Mouse (Mus musculus) stomach, postnatal 0 days (tissue): ENCODE data around the gene Fbxl7. TPM values are rescaled to one million over a fixed set of nuclear protein-coding genes. Genes with fewer than 3 reads are reported as not detected.
A peak's percentile ranks its signal among the peaks of the same experiment; 100 is the strongest.

Source experiments
- ATAC-seq: fragments of 200-750 bp; cut with Nextera tagmentation; 2 replicates; pipeline ENCODE4 v1.8.0; 2017; ENCODE audit not compliant: low FRiP score, low TSS enrichment
- DNase-seq: peaks from one replicate; pipeline ENCODE4 v3.0.0-alpha.2; 2016; ENCODE audit warnings: low spot score
- H3K27ac ChIP-seq: fragments of 300-500 bp; sonication (generic); replicated peaks from 2 replicates; pipeline ENCODE4 v1.5.1; 2014; ENCODE audit warnings: mild to moderate bottlenecking, control low read depth
- H3K27me3 ChIP-seq: fragments of 300-500 bp; sonication (generic); 2 replicates; pipeline ENCODE4 v1.6.1; 2014; ENCODE audit warnings: low read length; ENCODE audit not compliant: control insufficient read depth, insufficient read depth
- H3K36me3 ChIP-seq: fragments of 300-500 bp; sonication (generic); 2 replicates; pipeline ENCODE4 v1.6.1; 2014; ENCODE audit warnings: low read length, mixed read lengths; ENCODE audit not compliant: control insufficient read depth, insufficient read depth
- H3K4me1 ChIP-seq: fragments of 300-500 bp; sonication (generic); replicated peaks from 2 replicates; pipeline ENCODE4 v1.6.1; 2014; ENCODE audit warnings: antibody characterized with exemption; ENCODE audit not compliant: control insufficient read depth, insufficient read depth
- H3K4me2 ChIP-seq: fragments of 300-500 bp; sonication (generic); replicated peaks from 2 replicates; pipeline ENCODE4 v1.6.1; 2014; ENCODE audit warnings: low read depth, mild to moderate bottlenecking, control low read depth, moderate library complexity
- H3K4me3 ChIP-seq: fragments of 300-500 bp; sonication (generic); 2 replicates; pipeline ENCODE4 v1.5.1; 2014; ENCODE audit warnings: low read depth, low read length, control low read depth
- H3K9ac ChIP-seq: fragments of 300-500 bp; sonication (generic); 2 replicates; pipeline ENCODE4 v1.6.1; 2014; ENCODE audit warnings: mild to moderate bottlenecking, low read length, control low read depth, mixed read lengths
- H3K9me3 ChIP-seq: fragments of 300-500 bp; sonication (generic); 2 replicates; pipeline ENCODE4 v1.6.1; 2016; ENCODE audit warnings: low read length; ENCODE audit not compliant: control insufficient read depth
- CTCF ChIP-seq: IDR thresholded peaks from 2 replicates; pipeline ENCODE4 v1.5.1; 2016; ENCODE audit warnings: antibody characterized with exemption, low read depth, mild to moderate bottlenecking, moderate library complexity
- EP300 ChIP-seq: optimal IDR thresholded peaks from 2 replicates; pipeline ENCODE3; 2016; ENCODE audit warnings: antibody characterized with exemption
- WGBS: fragments of 180-500 bp; shearing (Covaris S2); extraction: QIAGEN DNeasy Blood & Tissue Kit; methylation state at CpG from one replicate; pipeline ENCODE4 v1.1.7; 2014; 5-methylcytosine and 5-hydroxymethylcytosine counted together
- polyA plus RNA-seq: library from polyadenylated mRNA; unstranded; fragments of >200 nt; fragmentation: Nextera tagmentation; extraction: Ambion mirVana; gene quantifications from 2 replicates; pipeline ENCODE4 v1.2.1, GENCODE M21; 2015

The Fbxl7 gene
- polyA plus RNA-seq, 1 experiment from 2014 or later, result 4.1 TPM

- Histone ChIP-seq H3K4me3 (no peak overlapping the region; the same call in 1 of the 2 replicates), H3K27me3 (no peaks in the 10 kb centered on the region), H3K4me2 (peak overlapping the region; percentile 35; the same call in 1 of the 2 replicates), H3K27ac (no peak overlapping the region), H3K4me1 (no peaks in the 10 kb centered on the region), H3K9me3 (no peaks in the 10 kb centered on the region), H3K36me3 (no peaks in the 10 kb centered on the region), H3K9ac (no peak overlapping the region)
- 20% methylated on average over 4 of the region's 4 CpGs for WGBS
- DNase-seq (no peak), ATAC-seq (no peak)
- TF ChIP-seq EP300, result no peak
- no peak for TF ChIP-seq CTCF
Measured at GRCm38 (mm10) chr15:26893136-26893535, 2.2 kb downstream of the Fbxl7 start.

GRCm38 (mm10) chr15:26889971-26890370, 5.4 kb downstream of the Fbxl7 start:
- H3K4me2 ChIP-seq, result no peak overlapping the region
- H3K27me3 ChIP-seq, result no peaks in the 10 kb centered on the region
- H3K4me3 ChIP-seq, result no peak overlapping the region
- no peaks in the 10 kb centered on the region for H3K4me1 ChIP-seq
- ATAC-seq, result no peak
- no peak overlapping the region for H3K27ac ChIP-seq
- H3K36me3 ChIP-seq, result no peaks in the 10 kb centered on the region
- TF ChIP-seq CTCF, result no peak
- no peak for TF ChIP-seq EP300
- WGBS, result 61% methylated on average over 5 of the region's 5 CpGs
- no peak overlapping the region for H3K9ac ChIP-seq
- H3K9me3 ChIP-seq, result no peaks in the 10 kb centered on the region
- DNase-seq, result no peak

- H3K9ac ChIP-seq, result no peak overlapping the region
- DNase-seq (no peak), ATAC-seq (no peak)
- no peak overlapping the region for H3K4me3 ChIP-seq
- 74% methylated on average over 10 of the region's 10 CpGs for WGBS
- TF ChIP-seq EP300, result no peak
- no peak for TF ChIP-seq CTCF
- no peaks in the 10 kb centered on the region for H3K9me3 ChIP-seq
- no peaks in the 10 kb centered on the region for H3K4me1 ChIP-seq
- H3K27ac ChIP-seq, result no peak overlapping the region
- H3K36me3 ChIP-seq, result no peaks in the 10 kb centered on the region
- no peaks in the 10 kb centered on the region for H3K27me3 ChIP-seq
- no peak overlapping the region for H3K4me2 ChIP-seq
Measured at GRCm38 (mm10) chr15:26888170-26888569, 7.2 kb downstream of the Fbxl7 start.

- H3K27ac ChIP-seq, result no peak overlapping the region
- no peak for ATAC-seq
- no peaks in the 10 kb centered on the region for H3K36me3 ChIP-seq
- TF ChIP-seq EP300, result no peak
- TF ChIP-seq CTCF, result no peak
- no peaks in the 10 kb centered on the region for H3K9me3 ChIP-seq
- no peak overlapping the region for H3K4me3 ChIP-seq
- DNase-seq, result no peak
- H3K4me2 ChIP-seq, result no peak overlapping the region
- no peaks in the 10 kb centered on the region for H3K27me3 ChIP-seq
- H3K4me1 ChIP-seq, result no peaks in the 10 kb centered on the region
- no peak overlapping the region for H3K9ac ChIP-seq
- 60% methylated on average over 2 of the region's 2 CpGs for WGBS
Measured at GRCm38 (mm10) chr15:26885979-26886378, 9.4 kb downstream of the Fbxl7 start.

GRCm38 (mm10) chr15:26880212-26880956, 15.0 kb downstream of the Fbxl7 start:
- H3K9ac ChIP-seq, result no peak overlapping the region
- no peaks in the 10 kb centered on the region for H3K36me3 ChIP-seq
- no peak for ATAC-seq
- no peak for TF ChIP-seq EP300
- no peak for TF ChIP-seq CTCF
- no peaks in the 10 kb centered on the region for H3K4me1 ChIP-seq
- H3K4me3 ChIP-seq, result no peak overlapping the region
- H3K9me3 ChIP-seq, result no peaks in the 10 kb centered on the region
- DNase-seq, result no peak
- H3K4me2 ChIP-seq, result no peak overlapping the region
- H3K27ac ChIP-seq, result no peak overlapping the region
- WGBS, result 90% methylated on average over 8 of the region's 8 CpGs
- no peaks in the 10 kb centered on the region for H3K27me3 ChIP-seq

GRCm38 (mm10) chr15:26875687-26876086, 19.7 kb downstream of the Fbxl7 start:
- no peak for TF ChIP-seq CTCF
- TF ChIP-seq EP300, result no peak
- WGBS, result 20% methylated on average over 4 of the region's 4 CpGs
- DNase-seq, result peak; percentile 45
- H3K4me1 ChIP-seq, result no peaks in the 10 kb centered on the region
- H3K27me3 ChIP-seq, result no peaks in the 10 kb centered on the region
- H3K4me2 ChIP-seq, result no peak overlapping the region
- no peaks in the 10 kb centered on the region for H3K9me3 ChIP-seq
- no peak overlapping the region for H3K4me3 ChIP-seq
- H3K36me3 ChIP-seq, result no peaks in the 10 kb centered on the region
- H3K9ac ChIP-seq, result no peak overlapping the region
- H3K27ac ChIP-seq, result no peak overlapping the region
- ATAC-seq, result no peak
